Mouse (Mus musculus) Muller cell, postnatal 12 days (primary cell): Measurements from ENCODE around the gene Stab2.
A peak's percentile ranks its signal among the peaks of the same experiment; 100 is the strongest.

Experiments used
- DNase-seq: peaks from one replicate; pipeline ENCODE4 v3.0.0-alpha.2; 2015; ENCODE audit errors: inconsistent ontology term

The Stab2 gene

GRCm38 (mm10) chr10:86826929-86827328 is 180.9 kb downstream of the Stab2 start:
- no peak for DNase-seq

GRCm38 (mm10) chr10:86825871-86826522 is 181.8 kb downstream of the Stab2 start:
- DNase-seq: peak; percentile 38

GRCm38 (mm10) chr10:86824871-86825270 is 183.0 kb downstream of the Stab2 start:
- DNase-seq: peak; percentile 32

GRCm38 (mm10) chr10:86824093-86824492 is 183.7 kb downstream of the Stab2 start:
- no peak for DNase-seq

- no peak for DNase-seq
Observed at GRCm38 (mm10) chr10:86821014-86821413, 186.8 kb downstream of the Stab2 start.

- peak; percentile 67 for DNase-seq
Observed at GRCm38 (mm10) chr10:86819649-86820165, 188.1 kb downstream of the Stab2 start.

- DNase-seq: no peak
Observed at GRCm38 (mm10) chr10:86815133-86815532, 192.7 kb downstream of the Stab2 start.

- no peak for DNase-seq
Observed at GRCm38 (mm10) chr10:86814292-86815131, 193.3 kb downstream of the Stab2 start.

- DNase-seq: no peak
Observed at GRCm38 (mm10) chr10:86810612-86811011, 197.2 kb downstream of the Stab2 start.

- no peak for DNase-seq
Observed at GRCm38 (mm10) chr10:86810000-86810399, 197.8 kb downstream of the Stab2 start.

GRCm38 (mm10) chr10:86808013-86808758 is 199.6 kb downstream of the Stab2 start:
- DNase-seq: peak; percentile 81

- DNase-seq: no peak
Observed at GRCm38 (mm10) chr10:86807362-86807761, 200.5 kb downstream of the Stab2 start.

GRCm38 (mm10) chr10:86796073-86796741 is 211.6 kb downstream of the Stab2 start:
- no peak for DNase-seq

- no peak for DNase-seq
Observed at GRCm38 (mm10) chr10:86794794-86795535, 212.9 kb downstream of the Stab2 start.

- DNase-seq: no peak
Observed at GRCm38 (mm10) chr10:86794196-86794595, 213.6 kb downstream of the Stab2 start.

- DNase-seq: no peak
Observed at GRCm38 (mm10) chr10:86793509-86793951, 214.3 kb downstream of the Stab2 start.

GRCm38 (mm10) chr10:86791507-86792184 is 216.2 kb downstream of the Stab2 start:
- DNase-seq: no peak
